Mouse (Mus musculus) macrophage (primary cell): ENCODE measurements around the gene Unc119b. TPM values are rescaled to one million over a fixed set of nuclear protein-coding genes. Genes with fewer than 3 reads are reported as not detected.
A peak's percentile ranks its signal among the peaks of the same experiment; 100 is the strongest.
"Not testable (repeated sequence)": the region's sequence is repeated elsewhere in the genome, so short reads cannot be mapped to it uniquely, and the experiment has no call there.

Experiments
- H3K27ac ChIP-seq: fragments of 350-480 bp; formaldehyde crosslinking; 2 replicates; pipeline ENCODE4 v1.9.0; 2021
- H3K36me3 ChIP-seq: fragments of 350-480 bp; formaldehyde crosslinking; 2 replicates; pipeline ENCODE4 v1.9.0; 2021; ENCODE audit errors: inconsistent target
- H3K4me3 ChIP-seq: fragments of 350-480 bp; formaldehyde crosslinking; 2 replicates; pipeline ENCODE4 v1.9.0; 2021; ENCODE audit errors: inconsistent target
- H3K79me2 ChIP-seq: fragments of 350-480 bp; formaldehyde crosslinking; 2 replicates; pipeline ENCODE4 v1.9.0; 2021; ENCODE audit errors: inconsistent target
- WGBS: methylation state at CpG from one replicate; pipeline ENCODE4 v1.1.7; 2026; ENCODE audit warnings: inconsistent platforms; ENCODE audit not compliant: missing documents; 5-methylcytosine and 5-hydroxymethylcytosine counted together
- polyA plus RNA-seq: library from polyadenylated mRNA; stranded (reverse); fragments of 250-400 nt; gene quantifications from 3 replicates; pipeline ENCODE4 v1.2.4, GENCODE M21; 2018; ENCODE audit warnings: inconsistent platforms

Gene Unc119b
- polyA plus RNA-seq, 1 experiment from 2014 or later = 4.7 TPM

DNA sequence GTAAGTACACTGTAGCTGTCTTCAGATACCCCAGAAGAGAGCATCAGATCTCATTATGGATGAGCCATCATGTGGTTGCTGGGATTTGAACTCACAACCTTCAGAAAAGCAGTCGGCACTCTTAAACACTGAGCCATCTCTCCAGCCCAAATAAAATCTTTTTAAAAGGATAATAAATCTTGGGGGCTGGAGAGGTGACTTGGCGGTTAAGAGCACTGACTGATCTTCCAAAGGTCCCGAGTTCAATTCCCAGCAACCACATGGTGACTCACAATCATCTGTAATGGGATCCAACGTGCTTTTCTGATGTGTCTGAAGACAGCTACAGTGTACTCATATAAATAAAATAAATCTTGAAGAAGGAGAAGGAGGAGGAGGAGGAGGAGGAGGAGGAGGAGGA lies 29.7 kb upstream of the Unc119b start:
- 86% methylated on average over 3 of the region's 4 CpGs for WGBS
- H3K79me2 ChIP-seq, H3K36me3 ChIP-seq, H3K27ac ChIP-seq, H3K4me3 ChIP-seq: not testable (repeated sequence)

DNA sequence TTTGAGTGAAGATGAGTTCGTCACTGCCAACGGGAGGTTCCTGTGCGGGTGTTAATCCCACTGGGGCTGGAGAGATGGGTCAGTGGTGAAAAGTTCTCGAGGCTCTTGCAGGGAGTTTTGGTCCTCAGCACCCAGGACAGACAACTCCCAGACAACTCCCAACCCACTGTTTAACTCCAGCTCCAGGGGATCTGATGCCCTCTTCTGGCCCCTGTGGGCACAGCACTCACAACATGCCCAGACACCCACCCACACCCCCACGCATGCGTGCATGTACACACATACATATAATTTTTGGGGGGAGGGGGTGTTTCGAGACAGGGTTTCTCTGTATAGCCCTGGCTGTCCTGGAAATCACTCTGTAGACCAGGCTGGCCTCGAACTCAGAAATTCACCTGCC lies 28.8 kb upstream of the Unc119b start:
- Histone ChIP-seq H3K36me3 (no peaks in the 10 kb centered on the region), H3K79me2 (no peaks in the 10 kb centered on the region), H3K27ac (no peak overlapping the region), H3K4me3 (no peak overlapping the region)
- WGBS = 81% methylated on average over 8 of the region's 8 CpGs

DNA sequence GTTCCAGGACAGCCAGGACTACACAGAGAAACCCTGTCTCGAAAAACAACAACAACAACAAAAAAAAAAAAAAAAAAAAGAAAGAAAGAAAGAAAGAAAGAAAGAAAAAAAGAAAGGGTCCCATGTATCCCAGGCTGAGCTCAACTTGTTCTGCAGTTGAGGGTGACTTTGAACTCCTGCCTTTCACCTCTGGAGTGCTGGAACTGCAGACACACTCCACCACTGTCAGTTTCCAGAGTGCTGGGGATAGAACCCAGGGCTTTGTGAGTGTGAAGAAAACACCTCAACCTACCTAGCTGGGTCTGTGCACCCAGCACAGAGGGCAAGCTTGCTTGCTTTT lies 27.1 kb upstream of the Unc119b start:
- no CpG with 5 or more reads among the region's 1 CpGs for WGBS
- H3K36me3 ChIP-seq, H3K79me2 ChIP-seq, H3K4me3 ChIP-seq, H3K27ac ChIP-seq: not testable (repeated sequence)

GRCm38 (mm10) chr5:115161064-115161939 lies 26.5 kb upstream of the Unc119b start:
- peaks cover 14% of the 10 kb centered on the region for H3K79me2 ChIP-seq
- no peak overlapping the region for H3K4me3 ChIP-seq
- H3K27ac ChIP-seq = no peak overlapping the region
- 15% methylated on average over 11 of the region's 13 CpGs for WGBS
- H3K36me3 ChIP-seq = no peaks in the 10 kb centered on the region

GRCm38 (mm10) chr5:115160655-115161054 lies 25.9 kb upstream of the Unc119b start:
- no peaks in the 10 kb centered on the region for H3K36me3 ChIP-seq
- peaks cover 14% of the 10 kb centered on the region for H3K79me2 ChIP-seq
- 15% methylated on average over 6 of the region's 6 CpGs for WGBS
- H3K4me3 ChIP-seq = no peak overlapping the region
- H3K27ac ChIP-seq = no peak overlapping the region

GRCm38 (mm10) chr5:115159165-115159564 lies 24.4 kb upstream of the Unc119b start:
- Histone ChIP-seq H3K27ac (peak overlapping the region; percentile 93), H3K4me3 (peak overlapping the region; percentile 50), H3K36me3 (no peaks in the 10 kb centered on the region), H3K79me2 (peaks cover 28% of the 10 kb centered on the region)
- whole genome bisulfite sequencing = 68% methylated on average over 12 of the region's 12 CpGs

GRCm38 (mm10) chr5:115158040-115158983 lies 23.5 kb upstream of the Unc119b start, which contains the start of gene Mlec:
Gene Mlec (minus strand): TSS chr5:115158179.
- Histone ChIP-seq H3K36me3 (no peaks in the 10 kb centered on the region), H3K4me3 (peak within 1 kb of the TSS; percentile 80), H3K27ac (peak within 1 kb of the TSS; percentile 93), H3K79me2 (peaks cover 36% of the 10 kb centered on the region)
- under 1% methylated on average over 75 of the region's 78 CpGs for WGBS

GRCm38 (mm10) chr5:115156933-115157589 lies 22.3 kb upstream of the Unc119b start:
- Histone ChIP-seq H3K4me3 (peak overlapping the region; percentile 80), H3K27ac (peak overlapping the region; percentile 59), H3K36me3 (no peaks in the 10 kb centered on the region), H3K79me2 (peaks cover 49% of the 10 kb centered on the region)
- 2% methylated on average over 26 of the region's 26 CpGs for WGBS

GRCm38 (mm10) chr5:115156401-115156800 lies 21.6 kb upstream of the Unc119b start:
- WGBS = 8% methylated on average over 7 of the region's 7 CpGs
- H3K4me3 ChIP-seq = peak overlapping the region; percentile 80
- H3K79me2 ChIP-seq = peaks cover 55% of the 10 kb centered on the region
- H3K27ac ChIP-seq = peak overlapping the region; percentile 59
- no peaks in the 10 kb centered on the region for H3K36me3 ChIP-seq

DNA sequence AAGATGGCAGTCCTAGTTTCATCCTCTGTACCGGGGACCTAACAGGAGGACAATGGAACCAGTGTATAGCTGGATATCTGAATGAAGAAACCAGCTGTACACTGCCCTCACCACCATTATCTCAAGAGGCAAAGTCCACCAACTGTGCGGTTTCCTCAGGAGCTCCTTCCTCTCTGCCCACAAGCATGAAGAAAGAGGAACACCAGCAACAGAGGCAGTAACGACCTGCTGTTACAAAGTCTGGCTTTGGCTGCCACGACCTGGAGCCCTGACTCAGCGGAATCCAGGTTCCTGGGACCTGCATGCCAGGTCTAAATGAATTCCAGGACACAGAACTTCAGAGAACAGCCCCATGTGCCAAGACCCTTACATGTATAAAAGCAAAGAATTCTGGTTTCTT lies 21.1 kb upstream of the Unc119b start:
- peaks cover 1% of the 10 kb centered on the region for H3K36me3 ChIP-seq
- peaks cover 61% of the 10 kb centered on the region for H3K79me2 ChIP-seq
- 0% methylated on average over 5 of the region's 5 CpGs for WGBS
- H3K27ac ChIP-seq = peak overlapping the region; percentile 59
- peak overlapping the region; percentile 80; the same call in 1 of the 2 replicates for H3K4me3 ChIP-seq

DNA sequence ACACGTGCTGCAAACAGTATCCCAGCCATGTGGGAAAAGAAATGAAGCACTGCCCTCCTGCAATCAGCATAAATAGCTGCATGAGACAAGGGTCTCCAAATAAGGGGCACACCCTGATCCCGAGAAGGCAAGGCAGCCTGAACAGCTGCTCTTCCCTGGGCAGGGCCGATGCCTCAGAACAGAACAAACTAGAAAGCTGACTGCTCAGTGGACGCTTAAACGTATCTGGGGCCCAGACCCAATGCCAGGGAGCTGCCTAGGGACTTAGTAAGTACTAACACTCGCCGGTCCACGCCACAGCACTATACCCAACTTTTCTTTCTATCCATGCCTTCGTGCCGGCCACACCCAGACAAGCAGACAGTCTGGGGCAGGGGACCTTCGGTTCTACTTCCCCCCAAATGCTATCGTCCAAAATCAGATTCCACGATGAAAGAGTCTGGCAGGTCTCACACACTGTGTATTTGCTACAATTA lies 20.4 kb upstream of the Unc119b start:
- peak overlapping the region; percentile 59 for H3K27ac ChIP-seq
- H3K4me3 ChIP-seq = peak overlapping the region; percentile 2; the same call in 1 of the 2 replicates
- WGBS = 8% methylated on average over 13 of the region's 13 CpGs
- peaks cover 8% of the 10 kb centered on the region for H3K36me3 ChIP-seq
- H3K79me2 ChIP-seq = peaks cover 63% of the 10 kb centered on the region

DNA sequence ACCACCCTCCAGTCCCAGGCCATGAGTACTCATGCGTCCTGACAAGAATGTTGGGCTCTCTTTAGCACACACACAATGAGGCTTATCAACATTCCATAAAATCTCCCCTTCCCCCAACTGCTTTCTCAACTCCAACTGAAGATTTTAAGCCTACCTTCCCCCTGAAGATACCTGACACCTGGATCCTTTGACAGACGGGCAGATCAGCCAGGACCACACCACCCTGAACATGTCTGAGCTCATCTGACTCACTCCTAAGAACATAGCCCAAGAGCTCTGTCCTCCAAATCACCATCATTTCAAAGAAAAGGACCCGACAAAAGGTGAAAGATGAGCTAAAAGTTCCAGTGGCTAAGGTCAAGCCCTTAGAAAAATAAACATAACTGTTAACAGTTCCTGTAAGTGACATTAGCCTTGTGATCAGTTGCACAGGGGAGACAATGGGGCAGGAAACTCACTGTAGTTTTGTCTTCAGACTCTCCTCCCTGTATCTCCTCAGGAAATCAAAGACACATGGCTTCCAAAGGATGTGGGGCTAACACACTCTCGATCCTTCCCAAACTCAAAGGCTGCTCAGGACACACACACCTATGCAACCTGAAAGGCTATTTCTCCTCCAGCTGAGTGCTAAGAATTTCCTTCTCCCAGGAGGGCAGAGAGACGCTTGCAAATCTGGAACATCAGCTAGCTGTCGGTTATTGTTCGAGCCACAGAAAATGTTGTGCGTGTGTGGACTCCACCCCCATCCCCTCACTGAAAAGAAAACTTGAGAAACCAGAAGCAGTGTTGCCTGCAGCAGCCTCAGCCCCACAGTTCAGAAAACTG lies 17.6 kb upstream of the Unc119b start:
- peaks cover 33% of the 10 kb centered on the region for H3K36me3 ChIP-seq
- H3K27ac ChIP-seq = no peak overlapping the region
- WGBS = 69% methylated on average over 8 of the region's 8 CpGs

GRCm38 (mm10) chr5:115151457-115151856 lies 16.7 kb upstream of the Unc119b start:
- H3K27ac ChIP-seq = no peak overlapping the region

More for the DNA sequence above, 17.6 kb upstream of the Unc119b start:
- Histone ChIP-seq H3K4me3 (no peak overlapping the region), H3K79me2 (peaks cover 59% of the 10 kb centered on the region)

More at GRCm38 (mm10) chr5:115151457-115151856, 16.7 kb upstream of the Unc119b start:
- Histone ChIP-seq H3K79me2 (peaks cover 50% of the 10 kb centered on the region), H3K4me3 (no peak overlapping the region), H3K36me3 (peaks cover 41% of the 10 kb centered on the region)
- WGBS = 90% methylated on average over 13 of the region's 13 CpGs
